Mouse (Mus musculus) midbrain, postnatal 0 days (tissue): ENCODE data around the gene Pdzd2. TPM values are rescaled to one million over a fixed set of nuclear protein-coding genes. Genes with fewer than 3 reads are reported as not detected.

ENCODE experiments used
- ATAC-seq: fragments of 200-750 bp; cut with Nextera tagmentation; 2 replicates; pipeline ENCODE4 v1.8.0; 2017; ENCODE audit warnings: moderate number of reproducible peaks, mild to moderate bottlenecking, moderate TSS enrichment, moderate library complexity; ENCODE audit not compliant: low FRiP score
- DNase-seq: peaks from one replicate; pipeline ENCODE4 v3.0.0-alpha.2; 2015; ENCODE audit warnings: low spot score
- H3K27ac ChIP-seq: fragments of 300-500 bp; sonication (generic); 2 replicates; pipeline ENCODE4 v1.5.1; 2014; ENCODE audit warnings: low read depth, mild to moderate bottlenecking, low read length, mixed read lengths
- H3K27me3 ChIP-seq: fragments of 300-500 bp; sonication (generic); 2 replicates; pipeline ENCODE4 v1.6.1; 2014; ENCODE audit warnings: low read length, control low read depth, mixed read lengths; ENCODE audit not compliant: insufficient read depth
- H3K36me3 ChIP-seq: fragments of 300-500 bp; sonication (generic); 2 replicates; pipeline ENCODE4 v1.6.1; 2014; ENCODE audit warnings: low read length, control low read depth, mixed read lengths; ENCODE audit not compliant: insufficient read depth
- H3K4me1 ChIP-seq: fragments of 300-500 bp; sonication (generic); 2 replicates; pipeline ENCODE4 v1.6.1; 2014; ENCODE audit warnings: mild to moderate bottlenecking, control low read depth, antibody characterized with exemption, low read length, mixed read lengths; ENCODE audit not compliant: insufficient read depth
- H3K4me2 ChIP-seq: fragments of 300-500 bp; sonication (generic); 2 replicates; pipeline ENCODE4 v1.6.1; 2014; ENCODE audit warnings: low read depth, mild to moderate bottlenecking, low read length, mixed read lengths; ENCODE audit not compliant: poor library complexity, severe bottlenecking
- H3K4me3 ChIP-seq: fragments of 300-500 bp; sonication (generic); 2 replicates; pipeline ENCODE4 v1.5.1; 2014; ENCODE audit warnings: low read depth, mild to moderate bottlenecking, low read length, moderate library complexity
- H3K9ac ChIP-seq: fragments of 300-500 bp; sonication (generic); replicated peaks from 2 replicates; pipeline ENCODE4 v1.6.1; 2014; ENCODE audit warnings: mild to moderate bottlenecking, low read length, moderate library complexity, mixed read lengths; ENCODE audit not compliant: poor library complexity, severe bottlenecking
- H3K9me3 ChIP-seq: fragments of 300-500 bp; sonication (generic); 2 replicates; pipeline ENCODE4 v1.6.1; 2016; ENCODE audit warnings: low read length, control low read depth
- CTCF ChIP-seq: IDR thresholded peaks from 2 replicates; pipeline ENCODE4 v1.5.1; 2016; ENCODE audit warnings: antibody characterized with exemption, mild to moderate bottlenecking
- WGBS: fragments of 180-500 bp; shearing (Covaris S2); extraction: QIAGEN DNeasy Blood & Tissue Kit; methylation state at CpG from one replicate; pipeline ENCODE4 v1.1.7; 2014; 5-methylcytosine and 5-hydroxymethylcytosine counted together
- microRNA-seq: library from miRNA; unstranded; fragments of <30 nt; microRNA quantifications from one replicate; pipeline ENCODE4, GENCODE M21; 2016; ENCODE audit warnings: borderline number of aligned reads
- polyA plus RNA-seq: library from polyadenylated mRNA; unstranded; fragments of >200 nt; fragmentation: Nextera tagmentation; extraction: Ambion mirVana; gene quantifications from 2 replicates; pipeline ENCODE4 v1.2.1, GENCODE M21; 2015
- total RNA-seq: library from RNA; depleted of rRNA; stranded (reverse); fragments of >200 nt; gene quantifications from 2 replicates; pipeline ENCODE4 v1.2.3, GENCODE M21; 2014; rRNA removed

The Pdzd2 gene
- total and polyA plus RNA-seq, 2 experiments from 2014 or later, result 15.8 to 29.8 TPM

- H3K4me2 ChIP-seq, result no peak overlapping the region
- H3K27me3 ChIP-seq, result no peaks in the 10 kb centered on the region
- no peak overlapping the region for H3K9ac ChIP-seq
- no peak overlapping the region for H3K4me3 ChIP-seq
- ATAC-seq (no peak), DNase-seq (no peak)
- no peaks in the 10 kb centered on the region for H3K9me3 ChIP-seq
- no peaks in the 10 kb centered on the region for H3K36me3 ChIP-seq
- H3K4me1 ChIP-seq, result no peaks in the 10 kb centered on the region
- H3K27ac ChIP-seq, result no peak overlapping the region
- WGBS, result 88% methylated on average over 7 of the region's 7 CpGs
- no peak for TF ChIP-seq CTCF
These were observed 428.3 kb downstream of the Pdzd2 start for GRCm38 (mm10) chr15:12311465-12311864.

- no peak overlapping the region for H3K27ac ChIP-seq
- H3K9me3 ChIP-seq, result no peaks in the 10 kb centered on the region
- no peaks in the 10 kb centered on the region for H3K4me1 ChIP-seq
- H3K9ac ChIP-seq, result no peak overlapping the region
- ATAC-seq (no peak), DNase-seq (no peak)
- no peak overlapping the region for H3K4me3 ChIP-seq
- 88% methylated on average over 4 of the region's 4 CpGs for WGBS
- no peak for TF ChIP-seq CTCF
- H3K27me3 ChIP-seq, result no peaks in the 10 kb centered on the region
- no peaks in the 10 kb centered on the region for H3K36me3 ChIP-seq
- H3K4me2 ChIP-seq, result no peak overlapping the region
These were observed 429.0 kb downstream of the Pdzd2 start for GRCm38 (mm10) chr15:12310676-12311075.

Small RNAs within 50 kb of the gene (microRNA-seq; reads per million reads assigned to microRNA genes)
- not detected for gene Gm24135
- gene Gm24302, result not detected

Other genes starting within 250 kb of the Pdzd2 start
- 21.3 and 21.9 TPM in 2 replicates for gene 6030458C11Rik, start 84.7 kb upstream of the Pdzd2 start, total RNA-seq
- gene 6030458C11Rik, start 84.7 kb upstream of the Pdzd2 start, polyA plus RNA-seq, result 21.8 and 22.1 TPM in 2 replicates
- 41.5 and 45.4 TPM in 2 replicates for gene Drosha, start 84.9 kb upstream of the Pdzd2 start, total RNA-seq
- gene Drosha, start 84.9 kb upstream of the Pdzd2 start, polyA plus RNA-seq, result 41.2 and 44.8 TPM in 2 replicates